Mouse (Mus musculus): ENCODE data around the gene Cebpg. TPM values are rescaled to one million over a fixed set of nuclear protein-coding genes. Genes with fewer than 3 reads are reported as not detected.

The Cebpg gene
- 48.4 and 50.9 TPM in 2 replicates for polyA plus RNA-seq (2016; fragmentation: Nextera tagmentation; extraction: Ambion mirVana)

DNA sequence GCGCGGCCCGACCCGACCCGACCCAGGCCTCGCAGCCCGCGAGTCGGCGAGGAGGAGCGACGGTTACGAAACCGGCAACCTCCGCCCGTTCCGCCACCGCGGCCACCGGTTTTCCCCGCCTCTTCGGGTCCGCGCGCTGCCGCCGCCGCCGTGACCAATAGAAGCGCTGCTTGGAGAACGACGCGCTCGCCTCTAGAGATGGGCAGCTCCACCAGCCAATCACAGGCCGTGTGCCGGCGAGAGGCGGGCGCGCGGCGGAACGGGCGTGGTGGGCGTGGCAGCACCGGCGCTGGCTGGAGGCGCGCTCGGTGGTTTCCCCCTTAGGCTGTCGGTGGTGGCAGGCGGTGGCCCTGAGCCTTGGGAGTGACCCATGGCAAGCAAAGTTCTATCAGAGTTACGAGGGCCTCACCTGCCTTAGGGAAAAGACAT lies at the start of gene Cebpg:
Cebpg (minus strand) TSS at position 138 of the 429 bp plus-strand sequence.
- peak within 1 kb of the TSS; percentile 97 for H3K4me3 ChIP-seq
- peak within 1 kb of the TSS; percentile 84 for H3K27ac ChIP-seq
- H3K36me3 ChIP-seq = no peaks in the 10 kb centered on the region
- peak within 1 kb of the TSS; percentile 92 for H3K9ac ChIP-seq
- under 1% methylated on average over 53 of the region's 53 CpGs for WGBS
- H3K4me1 ChIP-seq = peaks cover 16% of the 10 kb centered on the region
- peak within 1 kb of the TSS; percentile 80 for H3K4me2 ChIP-seq (replicated peaks)
- ATAC-seq (ENCODE audit: low FRiP score, low read depth) = peak; percentile 100
- H3K27me3 ChIP-seq (replicated peaks) = no peaks in the 10 kb centered on the region
- H3K9me3 ChIP-seq = no peaks in the 10 kb centered on the region

DNA sequence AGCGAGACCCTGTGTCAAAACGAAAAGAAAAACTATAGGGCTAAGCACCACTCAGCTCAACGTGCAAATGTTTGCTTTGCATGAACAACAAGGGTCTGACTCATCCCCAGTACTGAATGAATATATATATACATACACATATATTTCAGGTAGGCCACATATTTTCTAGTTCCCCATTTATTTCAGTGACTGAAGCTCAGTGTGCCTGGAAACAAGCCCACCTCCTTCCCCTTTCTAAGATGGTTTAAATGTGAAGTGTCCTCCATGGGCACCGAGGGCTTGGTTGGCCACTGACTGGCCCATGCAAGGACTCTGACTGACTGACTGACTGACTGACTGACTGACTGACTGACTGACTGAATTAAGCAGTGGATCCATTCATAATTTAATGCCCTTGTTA lies 43.2 kb upstream of the Cebpg start:
- H3K4me1 ChIP-seq = no peaks in the 10 kb centered on the region
- no peak overlapping the region for H3K27ac ChIP-seq
- no peaks in the 10 kb centered on the region for H3K9me3 ChIP-seq

DNA sequence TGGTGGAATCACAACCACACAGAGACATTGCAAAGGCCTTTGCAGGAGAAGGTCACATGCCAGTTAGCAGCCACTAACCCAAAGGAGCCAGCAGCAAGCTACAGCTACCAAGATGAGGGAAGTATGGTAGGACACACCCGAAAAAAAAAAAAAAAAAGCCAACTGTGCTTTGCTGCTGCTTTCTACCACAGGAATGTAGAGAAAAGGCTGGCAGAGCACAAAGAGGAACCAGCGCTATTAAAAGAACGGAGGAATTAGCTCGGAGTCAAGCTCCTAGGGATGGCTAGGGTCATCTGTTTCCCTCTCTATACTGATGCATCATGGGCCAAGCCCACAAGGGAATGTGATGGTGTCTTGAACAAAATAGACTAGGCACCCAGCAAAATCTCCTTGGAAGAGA lies 42.4 kb upstream of the Cebpg start:
- 76% methylated on average over 4 of the region's 4 CpGs for WGBS
- Histone ChIP-seq H3K4me3 (no peak overlapping the region), H3K36me3 (no peaks in the 10 kb centered on the region), H3K9ac (no peak overlapping the region), H3K4me2 (replicated peaks) (no peak overlapping the region), H3K9me3 (no peaks in the 10 kb centered on the region), H3K27ac (no peak overlapping the region), H3K27me3 (replicated peaks) (no peaks in the 10 kb centered on the region), H3K4me1 (no peaks in the 10 kb centered on the region)
- ATAC-seq (ENCODE audit: low FRiP score, low read depth) = no peak

More for the DNA sequence above, 43.2 kb upstream of the Cebpg start:
- no peak overlapping the region for H3K4me2 ChIP-seq (replicated peaks)
- 83% methylated on average over 4 of the region's 4 CpGs for whole genome bisulfite sequencing
- no peak overlapping the region for H3K4me3 ChIP-seq
- H3K9ac ChIP-seq = no peak overlapping the region
- no peak for ATAC-seq (ENCODE audit: low FRiP score, low read depth)
- H3K36me3 ChIP-seq = no peaks in the 10 kb centered on the region
- no peaks in the 10 kb centered on the region for H3K27me3 ChIP-seq (replicated peaks)

DNA sequence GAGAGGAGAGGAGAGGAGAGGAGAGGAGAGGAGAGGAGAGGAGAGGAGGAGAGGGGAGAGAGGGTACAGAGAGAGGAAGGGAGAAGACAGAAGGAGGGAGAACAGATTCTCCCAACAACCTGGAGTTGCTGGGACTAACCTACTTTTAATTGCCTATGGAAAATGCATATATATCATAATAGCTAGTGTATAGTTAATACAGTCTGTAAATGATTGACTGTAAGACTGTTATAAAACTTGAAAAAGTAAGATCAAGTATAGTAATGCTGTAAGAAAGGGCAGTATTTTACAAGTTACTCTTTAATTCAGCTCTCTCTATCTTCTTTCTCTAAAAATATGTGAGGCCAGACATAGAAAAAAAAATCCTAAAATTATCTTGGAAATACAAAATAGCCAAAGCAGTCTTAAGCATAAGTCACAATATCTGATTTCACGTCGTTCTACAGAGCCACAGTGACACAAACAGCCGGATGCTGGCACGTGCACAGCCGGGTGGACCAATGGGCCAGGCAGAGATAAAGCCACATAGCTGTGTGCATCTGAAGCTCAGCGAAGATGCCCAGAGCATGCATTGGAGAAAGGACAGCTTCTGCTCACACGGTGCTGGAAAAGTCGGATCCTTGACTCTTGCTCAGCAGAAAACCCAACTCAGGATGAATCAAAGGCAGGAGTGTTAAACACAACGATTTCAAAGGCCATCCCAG lies 38.8 kb upstream of the Cebpg start:
- no peak overlapping the region for H3K27ac ChIP-seq
- H3K27me3 ChIP-seq (replicated peaks) = no peaks in the 10 kb centered on the region
- no peak overlapping the region for H3K9ac ChIP-seq
- WGBS = 82% methylated on average over 9 of the region's 9 CpGs
- no peaks in the 10 kb centered on the region for H3K9me3 ChIP-seq
- no peak for ATAC-seq (ENCODE audit: low FRiP score, low read depth)
- H3K4me1 ChIP-seq = no peaks in the 10 kb centered on the region
- H3K36me3 ChIP-seq = no peaks in the 10 kb centered on the region
- no peak overlapping the region for H3K4me3 ChIP-seq
- H3K4me2 ChIP-seq (replicated peaks) = no peak overlapping the region

DNA sequence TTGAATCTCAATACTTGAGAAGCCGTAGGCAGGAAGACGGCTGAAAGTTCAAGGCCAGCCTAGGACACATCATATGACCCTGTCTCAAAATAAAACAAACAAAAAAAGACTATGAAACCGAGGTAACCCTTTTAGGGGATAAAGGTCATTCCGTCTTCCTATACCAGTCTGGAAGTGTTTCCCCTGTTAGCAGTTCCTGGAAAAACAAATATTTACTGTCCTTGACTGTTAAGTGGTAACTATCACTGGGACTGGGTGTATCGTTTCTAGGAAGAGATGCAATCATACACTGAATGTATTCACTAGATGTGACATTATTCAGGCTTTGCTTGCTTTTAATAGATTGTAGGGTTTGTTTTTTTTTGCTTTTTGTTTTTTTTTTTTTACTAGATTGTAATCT lies 34.2 kb upstream of the Cebpg start:
- no peaks in the 10 kb centered on the region; the same call in 1 of the 2 replicates for H3K27me3 ChIP-seq (replicated peaks)
- WGBS = 87% methylated on average over 5 of the region's 5 CpGs
- ATAC-seq (ENCODE audit: low FRiP score, low read depth) = no peak
- no peak overlapping the region for H3K4me3 ChIP-seq
- peaks cover 11% of the 10 kb centered on the region for H3K4me1 ChIP-seq
- H3K27ac ChIP-seq = no peak overlapping the region
- H3K9ac ChIP-seq = no peak overlapping the region
- H3K9me3 ChIP-seq = no peaks in the 10 kb centered on the region
- no peaks in the 10 kb centered on the region for H3K36me3 ChIP-seq
- no peak overlapping the region for H3K4me2 ChIP-seq (replicated peaks)

DNA sequence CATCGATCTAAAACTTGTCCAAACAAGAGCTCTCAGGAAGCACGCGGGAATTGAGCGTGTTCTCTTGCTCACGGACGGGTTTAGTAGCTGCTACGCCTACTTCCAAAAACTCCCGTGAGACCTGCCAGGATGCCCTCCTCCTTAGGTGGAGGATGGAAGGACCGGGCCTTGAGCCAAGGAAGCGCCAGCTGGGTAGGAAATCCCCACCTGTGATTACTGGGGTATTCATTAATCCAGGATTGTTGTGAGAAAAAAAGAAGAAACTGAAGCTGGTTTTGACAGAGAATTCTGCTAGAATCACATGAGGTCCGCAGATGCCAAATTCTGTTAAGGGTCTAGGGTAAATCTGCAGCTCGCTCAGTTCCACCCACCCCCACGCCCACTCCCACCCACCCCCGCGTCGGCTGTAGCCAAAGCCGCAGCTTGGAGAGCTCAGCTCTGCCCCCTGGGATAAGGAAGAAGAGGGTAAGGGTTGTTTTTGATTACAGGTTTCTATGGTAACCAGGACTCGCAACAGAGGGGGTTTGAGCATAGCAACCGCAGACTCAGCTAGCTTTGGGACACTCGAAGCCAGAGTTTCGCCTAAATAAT lies 30.0 kb upstream of the Cebpg start:
- Histone ChIP-seq H3K27ac (no peak overlapping the region), H3K27me3 (replicated peaks) (peaks cover 7% of the 10 kb centered on the region), H3K4me3 (no peak overlapping the region), H3K4me2 (replicated peaks) (peak overlapping the region; percentile 52), H3K36me3 (no peaks in the 10 kb centered on the region), H3K9ac (no peak overlapping the region), H3K4me1 (peaks cover 11% of the 10 kb centered on the region), H3K9me3 (no peaks in the 10 kb centered on the region)
- 4% methylated on average over 21 of the region's 21 CpGs for WGBS
- ATAC-seq (ENCODE audit: low FRiP score, low read depth) = peak; percentile 29; the same call in 1 of the 2 replicates

DNA sequence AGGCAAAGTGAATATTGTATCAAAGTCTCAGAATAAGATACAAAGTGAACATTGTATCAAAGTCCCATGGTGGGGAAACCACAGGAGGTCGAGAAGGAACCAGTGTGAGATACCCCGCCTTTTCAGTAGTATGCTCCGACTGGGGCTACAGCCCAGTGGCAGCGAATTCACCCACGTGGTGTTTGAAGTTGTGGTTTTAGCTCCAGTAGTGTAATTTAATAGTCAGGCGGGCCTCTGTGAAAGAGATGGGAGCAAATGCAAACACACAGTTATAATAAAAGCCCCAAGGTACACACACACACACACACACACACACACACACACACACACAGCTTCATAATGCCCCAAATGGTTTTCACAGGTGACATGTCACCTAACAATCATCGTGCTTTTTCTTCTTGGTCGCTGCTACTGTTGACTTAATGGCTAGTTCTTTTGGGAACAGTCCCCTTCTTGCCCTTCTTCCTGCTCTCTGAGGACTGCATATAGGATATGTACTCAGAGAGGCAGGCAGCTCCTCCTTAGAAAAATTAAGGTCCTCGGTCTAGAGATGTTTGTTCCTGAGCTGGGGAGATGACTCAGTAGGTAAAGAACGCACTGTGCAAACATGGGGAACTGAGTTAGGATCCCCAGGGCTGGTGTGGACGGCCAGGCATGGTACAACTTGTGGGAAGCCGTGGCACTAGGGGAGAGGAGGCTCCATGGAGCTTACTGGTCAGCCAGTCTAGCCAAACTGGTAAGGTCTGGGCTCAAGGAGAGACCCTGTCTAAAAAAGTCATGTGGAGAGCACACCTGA lies 28.4 kb upstream of the Cebpg start:
- ATAC-seq (ENCODE audit: low FRiP score, low read depth) = no peak
- Histone ChIP-seq H3K9me3 (no peaks in the 10 kb centered on the region), H3K4me1 (peaks cover 11% of the 10 kb centered on the region), H3K9ac (no peak overlapping the region), H3K27me3 (replicated peaks) (peaks cover 7% of the 10 kb centered on the region), H3K4me3 (no peak overlapping the region), H3K27ac (no peak overlapping the region), H3K36me3 (no peaks in the 10 kb centered on the region), H3K4me2 (replicated peaks) (no peak overlapping the region)
- 81% methylated on average over 12 of the region's 12 CpGs for WGBS

DNA sequence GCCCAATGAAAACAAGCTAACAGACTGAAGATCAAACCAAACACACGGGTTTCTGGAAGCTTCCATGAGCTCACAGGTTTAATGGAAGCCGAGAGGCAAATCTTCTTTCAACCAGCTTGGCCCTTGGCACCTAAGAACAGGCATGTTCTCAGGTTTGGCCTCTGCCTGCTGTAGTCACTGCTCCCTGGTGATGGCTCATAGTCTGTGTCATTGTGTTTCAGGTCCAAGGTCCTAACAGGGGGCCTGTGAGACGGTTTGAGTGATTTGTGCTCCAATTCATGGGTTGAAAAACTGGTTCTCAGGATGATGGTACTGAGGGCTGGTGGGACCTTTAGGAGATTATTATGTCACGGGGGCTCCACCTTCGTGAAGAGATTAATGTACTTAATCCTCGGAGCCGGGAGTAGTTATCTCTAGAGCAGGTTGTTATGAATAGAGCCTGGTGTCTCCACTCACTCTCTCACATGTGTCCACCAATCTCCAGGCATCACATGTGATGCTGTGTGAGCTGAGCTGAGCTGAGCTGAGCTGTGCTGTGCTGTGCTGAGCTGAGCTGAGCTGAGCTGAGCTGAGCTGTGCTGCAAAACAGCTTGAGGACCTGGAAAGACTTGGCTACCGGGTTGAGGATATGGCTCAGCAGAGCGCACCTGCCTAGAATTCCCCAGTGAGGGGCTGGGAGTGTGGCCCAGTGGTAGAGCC lies 25.2 kb upstream of the Cebpg start:
- Histone ChIP-seq H3K4me3 (no peak overlapping the region), H3K9ac (no peak overlapping the region), H3K4me2 (replicated peaks) (no peak overlapping the region), H3K27ac (no peak overlapping the region), H3K27me3 (replicated peaks) (peaks cover 7% of the 10 kb centered on the region), H3K4me1 (peaks cover 7% of the 10 kb centered on the region), H3K9me3 (no peaks in the 10 kb centered on the region), H3K36me3 (no peaks in the 10 kb centered on the region)
- no peak for ATAC-seq (ENCODE audit: low FRiP score, low read depth)
- 81% methylated on average over 9 of the region's 9 CpGs for WGBS

DNA sequence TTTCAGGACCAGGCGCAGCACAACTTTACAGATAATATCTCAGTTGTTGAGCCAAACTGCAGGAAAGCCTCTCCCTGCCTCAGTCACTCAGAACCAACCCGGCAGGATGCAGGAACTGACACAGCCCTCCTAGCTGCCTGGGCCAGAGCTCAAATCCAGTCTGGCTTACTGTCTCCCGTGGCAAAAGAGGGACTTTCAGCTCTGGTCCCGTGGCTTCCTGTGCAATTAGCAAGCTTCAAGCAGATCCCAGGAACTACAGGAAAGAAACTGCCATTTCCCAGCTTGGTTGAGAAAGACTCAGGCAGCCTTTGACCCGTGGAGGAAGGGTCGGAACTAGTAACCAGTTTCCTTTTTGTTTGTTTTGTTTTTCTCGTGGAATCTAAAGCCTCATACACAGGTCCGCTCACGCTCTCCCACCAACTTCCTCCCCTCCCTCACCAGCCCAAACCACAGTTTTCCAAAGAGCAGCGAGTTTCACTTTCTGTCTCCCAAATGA lies 24.5 kb upstream of the Cebpg start:
- H3K9me3 ChIP-seq = no peaks in the 10 kb centered on the region
- no peak for ATAC-seq (ENCODE audit: low FRiP score, low read depth)

DNA sequence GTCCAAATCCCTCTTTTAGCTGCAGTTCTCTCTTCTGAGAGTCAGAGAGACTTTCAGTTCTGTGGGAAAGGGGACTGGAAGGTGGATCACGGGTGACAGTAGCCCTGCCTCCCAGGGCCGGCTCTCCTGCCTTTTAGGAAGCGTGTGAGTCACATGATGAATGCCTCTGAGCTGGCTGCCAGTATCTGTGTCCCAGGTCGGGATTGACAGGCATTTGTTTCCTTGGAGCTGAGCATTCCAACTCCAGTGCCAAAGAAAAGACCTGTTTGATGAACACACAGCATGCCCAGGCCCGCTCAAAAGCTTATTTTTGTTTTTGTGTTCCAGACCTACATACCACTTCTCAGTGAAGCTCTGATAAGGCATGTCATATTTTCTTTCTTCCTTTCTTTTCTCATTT lies 20.3 kb upstream of the Cebpg start:
- no peak overlapping the region for H3K4me3 ChIP-seq
- H3K9ac ChIP-seq = no peak overlapping the region
- no peak overlapping the region for H3K27ac ChIP-seq
- 57% methylated on average over 5 of the region's 5 CpGs for WGBS
- no peaks in the 10 kb centered on the region for H3K4me1 ChIP-seq
- no peak for ATAC-seq (ENCODE audit: low FRiP score, low read depth)
- H3K27me3 ChIP-seq (replicated peaks) = no peaks in the 10 kb centered on the region
- H3K4me2 ChIP-seq (replicated peaks) = no peak overlapping the region
- H3K9me3 ChIP-seq = no peaks in the 10 kb centered on the region
- no peaks in the 10 kb centered on the region for H3K36me3 ChIP-seq

More for the DNA sequence above, 24.5 kb upstream of the Cebpg start:
- WGBS = 55% methylated on average over 10 of the region's 10 CpGs
- H3K9ac ChIP-seq = no peak overlapping the region
- H3K27ac ChIP-seq = no peak overlapping the region
- no peaks in the 10 kb centered on the region for H3K36me3 ChIP-seq
- 0 out of 2 replicates have a peak, but pooled peaks cover under 1% of the 10 kb centered on the region for H3K4me1 ChIP-seq
- peaks cover 7% of the 10 kb centered on the region for H3K27me3 ChIP-seq (replicated peaks)
- no peak overlapping the region for H3K4me2 ChIP-seq (replicated peaks)
- no peak overlapping the region for H3K4me3 ChIP-seq

DNA sequence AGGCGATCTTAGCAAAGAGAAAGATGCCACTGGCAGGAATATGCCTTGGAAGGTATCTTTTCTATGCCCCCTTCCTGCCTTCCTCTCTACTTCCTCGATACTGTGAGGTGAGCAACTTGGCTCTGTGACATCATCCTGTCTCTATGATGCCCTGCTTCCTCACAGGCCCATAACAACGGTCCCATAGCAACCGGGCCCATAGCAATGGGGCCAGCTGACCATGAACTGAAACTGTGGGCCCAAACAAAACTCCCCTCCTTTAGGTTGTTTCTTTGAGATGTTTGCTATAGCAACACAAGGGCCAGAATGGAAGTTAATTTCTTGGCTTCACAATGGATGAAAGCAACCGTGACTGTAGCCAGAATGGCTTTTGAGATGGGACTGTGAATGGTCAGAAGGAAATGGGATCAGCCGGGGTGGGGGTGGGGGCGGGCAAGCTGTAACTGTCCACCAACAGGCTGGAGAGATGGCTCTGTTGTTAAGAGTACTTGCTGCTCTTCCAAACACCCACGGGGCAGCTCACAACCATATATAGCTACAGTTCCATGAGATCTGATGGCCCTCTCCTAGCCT lies 10.4 kb upstream of the Cebpg start:
- H3K27me3 ChIP-seq (replicated peaks) = no peaks in the 10 kb centered on the region
- WGBS = 47% methylated on average over 8 of the region's 8 CpGs
- ATAC-seq (ENCODE audit: low FRiP score, low read depth) = peak; percentile 76
- H3K9ac ChIP-seq = no peak overlapping the region
- H3K4me3 ChIP-seq = no peak overlapping the region
- peaks cover 10% of the 10 kb centered on the region; the same call in 1 of the 2 replicates for H3K4me1 ChIP-seq
- H3K4me2 ChIP-seq (replicated peaks) = peak overlapping the region; percentile 0; the same call in 1 of the 2 replicates
- H3K9me3 ChIP-seq = no peaks in the 10 kb centered on the region
- no peak overlapping the region for H3K27ac ChIP-seq
- H3K36me3 ChIP-seq = no peaks in the 10 kb centered on the region

Measured in neural tube, embryonic 12.5 days (tissue).